Mouse (Mus musculus): Measurements from ENCODE around the gene Ybx1. TPM values are rescaled to one million over a fixed set of nuclear protein-coding genes. Genes with fewer than 3 reads are reported as not detected.
A peak's percentile ranks its signal among the peaks of the same experiment; 100 is the strongest.

The Ybx1 gene
- polyA plus RNA-seq (2016; fragmentation: Nextera tagmentation; extraction: Ambion mirVana) = 712 and 1,091 TPM in 2 replicates

DNA sequence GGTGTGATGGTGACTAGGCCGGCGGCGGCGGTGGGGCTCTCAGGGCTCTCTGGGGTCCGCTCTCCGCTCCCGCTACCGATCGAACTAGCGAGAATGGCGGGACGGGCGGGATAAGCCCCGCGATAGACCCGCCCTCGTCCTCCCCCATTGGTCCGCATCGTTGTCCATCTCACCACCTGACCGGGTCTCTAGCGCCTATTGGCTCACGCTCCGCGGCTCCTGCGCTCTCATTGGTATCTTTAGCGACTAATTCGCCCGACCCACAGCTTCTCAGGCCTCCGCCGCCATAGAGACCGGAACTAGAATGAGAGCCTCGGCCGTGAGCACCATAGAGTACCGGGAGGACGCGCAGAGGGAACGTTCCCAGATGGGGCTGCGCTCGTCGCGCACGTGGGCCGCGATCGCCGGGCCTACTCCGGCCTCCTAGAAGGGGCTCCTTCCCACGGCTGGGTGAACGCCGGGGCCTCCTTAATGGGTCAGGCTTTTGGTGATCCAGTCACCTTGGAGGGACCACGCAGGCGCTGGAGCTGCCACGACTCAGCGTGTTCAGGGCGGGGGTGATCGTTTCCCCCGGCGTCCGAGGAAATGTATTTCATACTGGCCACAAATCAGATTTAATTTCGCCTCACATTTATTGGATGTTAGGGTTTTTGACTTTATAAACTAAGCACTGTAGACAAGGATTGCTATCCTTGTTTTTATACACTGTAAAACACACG is at the start of gene Ybx1:
Gene Ybx1, minus strand, starts transcription at position 190 of the 719 bp plus-strand sequence.
- Histone ChIP-seq H3K27ac (peak within 1 kb of the TSS; percentile 99), H3K4me3 (peak within 1 kb of the TSS; percentile 96), H3K4me1 (peaks cover 12% of the 10 kb centered on the region), H3K36me3 (peaks cover 18% of the 10 kb centered on the region), H3K9me3 (no peaks in the 10 kb centered on the region), H3K27me3 (ENCODE audit: insufficient read depth, poor library complexity, severe bottlenecking) (no peaks in the 10 kb centered on the region)
- peak; percentile 100 for DNase-seq (ENCODE audit: low spot score)
- WGBS = under 1% methylated on average over 59 of the region's 61 CpGs

GRCm38 (mm10) chr4:119338861-119339361 is 44.5 kb upstream of the Ybx1 start:
- no peak for DNase-seq (ENCODE audit: low spot score)
- Histone ChIP-seq H3K4me3 (no peak overlapping the region), H3K9me3 (no peaks in the 10 kb centered on the region), H3K27me3 (ENCODE audit: insufficient read depth, poor library complexity, severe bottlenecking) (no peaks in the 10 kb centered on the region), H3K27ac (no peak overlapping the region), H3K4me1 (no peaks in the 10 kb centered on the region), H3K36me3 (no peaks in the 10 kb centered on the region)
- WGBS = 9% methylated on average over 10 of the region's 10 CpGs

- H3K27me3 ChIP-seq (ENCODE audit: insufficient read depth, poor library complexity, severe bottlenecking) = no peaks in the 10 kb centered on the region
- H3K4me3 ChIP-seq = no peak overlapping the region
- H3K9me3 ChIP-seq = no peaks in the 10 kb centered on the region
- H3K36me3 ChIP-seq = no peaks in the 10 kb centered on the region
- no peak overlapping the region for H3K27ac ChIP-seq
- 79% methylated on average over 4 of the region's 4 CpGs for WGBS
- H3K4me1 ChIP-seq = no peaks in the 10 kb centered on the region
- DNase-seq (ENCODE audit: low spot score) = no peak
Measured at GRCm38 (mm10) chr4:119338422-119338821, 44.0 kb upstream of the Ybx1 start.

GRCm38 (mm10) chr4:119333487-119333886 is 39.1 kb upstream of the Ybx1 start:
- no peaks in the 10 kb centered on the region for H3K4me1 ChIP-seq
- 84% methylated on average over 6 of the region's 6 CpGs for WGBS
- H3K4me3 ChIP-seq = no peak overlapping the region
- H3K27me3 ChIP-seq (ENCODE audit: insufficient read depth, poor library complexity, severe bottlenecking) = no peaks in the 10 kb centered on the region
- no peaks in the 10 kb centered on the region for H3K36me3 ChIP-seq
- H3K27ac ChIP-seq = no peak overlapping the region
- no peaks in the 10 kb centered on the region for H3K9me3 ChIP-seq
- DNase-seq (ENCODE audit: low spot score) = no peak

GRCm38 (mm10) chr4:119320896-119321550 is 26.6 kb upstream of the Ybx1 start:
- Histone ChIP-seq H3K4me3 (peak overlapping the region; percentile 77), H3K4me1 (peaks cover 17% of the 10 kb centered on the region), H3K36me3 (peaks cover 32% of the 10 kb centered on the region), H3K27ac (peak overlapping the region; percentile 86), H3K9me3 (no peaks in the 10 kb centered on the region), H3K27me3 (ENCODE audit: insufficient read depth, poor library complexity, severe bottlenecking) (peaks cover 4% of the 10 kb centered on the region; the same call in 1 of the 2 replicates)
- DNase-seq (ENCODE audit: low spot score) = no peak
- WGBS = 27% methylated on average over 10 of the region's 10 CpGs

DNA sequence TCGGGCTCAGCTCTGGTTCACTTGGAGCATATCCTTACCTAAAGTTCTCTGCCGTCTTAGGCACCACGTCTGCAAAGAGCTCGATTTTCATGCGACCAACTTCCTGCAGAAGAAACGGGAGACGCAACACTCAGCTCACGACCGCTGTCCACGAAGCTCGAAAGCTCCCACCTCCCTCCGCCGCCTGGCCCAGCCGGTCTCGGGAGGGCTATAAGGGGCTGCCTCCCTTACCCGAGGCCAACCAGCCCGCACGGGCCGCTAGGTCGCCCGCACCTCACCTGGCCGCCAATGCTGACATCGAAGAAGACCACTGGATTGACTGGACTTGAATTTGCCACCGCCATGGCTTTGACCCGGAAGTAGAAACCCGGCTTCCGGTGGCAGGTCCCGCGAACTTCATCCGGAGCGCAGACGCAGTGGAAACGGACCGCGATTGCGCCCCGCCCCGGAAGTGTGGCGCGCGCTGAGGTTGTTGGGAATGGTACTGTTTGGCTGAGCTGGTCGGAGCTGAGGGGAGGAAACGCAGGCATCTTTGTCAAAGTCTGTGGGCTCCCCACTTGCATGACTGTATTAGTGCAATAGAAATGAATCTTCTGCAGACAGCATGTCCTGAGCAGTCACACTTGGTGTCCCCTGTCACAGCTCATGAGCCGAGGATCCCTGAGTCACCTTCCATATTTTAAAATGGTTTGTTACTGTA is 25.9 kb upstream of the Ybx1 start, which contains the start of gene Ppih:
Gene Ppih, minus strand, starts transcription at position 416 of the 700 bp plus-strand sequence.
- WGBS = under 1% methylated on average over 44 of the region's 44 CpGs
- H3K27me3 ChIP-seq (ENCODE audit: insufficient read depth, poor library complexity, severe bottlenecking) = peaks cover 4% of the 10 kb centered on the region; the same call in 1 of the 2 replicates
- DNase-seq (ENCODE audit: low spot score) = peak; percentile 97
- peak within 1 kb of the TSS; percentile 86 for H3K27ac ChIP-seq
- H3K36me3 ChIP-seq = peaks cover 39% of the 10 kb centered on the region
- no peaks in the 10 kb centered on the region for H3K9me3 ChIP-seq
- H3K4me1 ChIP-seq = peaks cover 17% of the 10 kb centered on the region
- peak within 1 kb of the TSS; percentile 77 for H3K4me3 ChIP-seq

DNA sequence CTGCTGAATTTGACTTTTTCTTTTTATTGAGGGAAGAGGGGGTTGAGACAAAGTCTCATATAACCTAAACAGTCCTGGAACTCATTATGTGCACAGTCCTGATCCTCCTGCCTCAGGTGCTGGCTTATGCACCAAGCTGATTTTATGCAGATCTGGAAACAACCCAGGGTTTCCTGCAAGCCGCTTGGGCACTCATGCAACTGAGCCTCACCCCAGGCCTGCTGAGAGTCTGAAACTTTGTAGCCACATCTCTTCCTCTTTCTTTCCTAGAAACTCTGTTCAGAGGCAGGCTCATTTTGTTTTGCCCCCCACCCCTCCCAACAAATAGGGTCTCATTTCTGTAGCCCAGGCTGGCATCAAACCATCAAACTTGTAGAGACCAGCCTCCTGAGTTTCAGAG is 19.4 kb upstream of the Ybx1 start:
- no peak for DNase-seq (ENCODE audit: low spot score)
- 89% methylated on average over 1 of the region's 1 CpGs for WGBS
- no peaks in the 10 kb centered on the region for H3K27me3 ChIP-seq (ENCODE audit: insufficient read depth, poor library complexity, severe bottlenecking)
- H3K36me3 ChIP-seq = peaks cover 89% of the 10 kb centered on the region
- H3K4me1 ChIP-seq = no peaks in the 10 kb centered on the region; the same call in 1 of the 2 replicates
- no peak overlapping the region for H3K4me3 ChIP-seq
- H3K27ac ChIP-seq = no peak overlapping the region
- no peaks in the 10 kb centered on the region for H3K9me3 ChIP-seq

DNA sequence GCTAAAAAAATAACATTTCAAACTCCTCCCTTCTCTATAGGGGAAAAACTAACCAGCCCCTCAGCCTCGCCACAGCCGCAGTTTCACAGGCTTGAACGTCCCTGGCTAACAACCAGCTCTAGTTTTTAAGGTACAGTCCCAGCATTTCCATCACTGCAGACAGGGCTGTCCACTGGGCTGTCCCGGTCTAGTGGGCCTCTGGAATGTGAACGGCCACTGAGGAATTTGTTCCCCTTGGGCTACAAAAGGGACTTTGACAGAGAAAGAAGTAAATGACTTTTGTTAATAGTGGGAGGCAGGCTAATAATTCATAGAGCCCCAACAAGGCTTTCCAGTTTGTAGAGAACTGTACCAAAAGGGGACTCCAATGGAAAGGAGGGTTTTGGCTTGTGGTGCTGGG is 11.0 kb upstream of the Ybx1 start:
- WGBS = 82% methylated on average over 5 of the region's 5 CpGs
- H3K27ac ChIP-seq = no peak overlapping the region

GRCm38 (mm10) chr4:119303291-119303690 is 8.9 kb upstream of the Ybx1 start:
- Histone ChIP-seq H3K9me3 (no peaks in the 10 kb centered on the region), H3K36me3 (peaks cover 27% of the 10 kb centered on the region), H3K27ac (no peak overlapping the region), H3K27me3 (ENCODE audit: insufficient read depth, poor library complexity, severe bottlenecking) (no peaks in the 10 kb centered on the region), H3K4me1 (no peaks in the 10 kb centered on the region), H3K4me3 (no peak overlapping the region)
- 92% methylated on average over 8 of the region's 8 CpGs for WGBS
- DNase-seq (ENCODE audit: low spot score) = no peak

More for the DNA sequence above, 11.0 kb upstream of the Ybx1 start:
- no peak for DNase-seq (ENCODE audit: low spot score)
- Histone ChIP-seq H3K27me3 (ENCODE audit: insufficient read depth, poor library complexity, severe bottlenecking) (no peaks in the 10 kb centered on the region), H3K9me3 (no peaks in the 10 kb centered on the region), H3K36me3 (peaks cover 43% of the 10 kb centered on the region), H3K4me3 (no peak overlapping the region), H3K4me1 (no peaks in the 10 kb centered on the region)

GRCm38 (mm10) chr4:119301777-119302176 is 7.4 kb upstream of the Ybx1 start:
- 79% methylated on average over 3 of the region's 3 CpGs for WGBS
- Histone ChIP-seq H3K27me3 (ENCODE audit: insufficient read depth, poor library complexity, severe bottlenecking) (no peaks in the 10 kb centered on the region), H3K27ac (no peak overlapping the region), H3K4me1 (no peaks in the 10 kb centered on the region), H3K4me3 (no peak overlapping the region), H3K9me3 (no peaks in the 10 kb centered on the region), H3K36me3 (peaks cover 12% of the 10 kb centered on the region)
- DNase-seq (ENCODE audit: low spot score) = no peak

DNA sequence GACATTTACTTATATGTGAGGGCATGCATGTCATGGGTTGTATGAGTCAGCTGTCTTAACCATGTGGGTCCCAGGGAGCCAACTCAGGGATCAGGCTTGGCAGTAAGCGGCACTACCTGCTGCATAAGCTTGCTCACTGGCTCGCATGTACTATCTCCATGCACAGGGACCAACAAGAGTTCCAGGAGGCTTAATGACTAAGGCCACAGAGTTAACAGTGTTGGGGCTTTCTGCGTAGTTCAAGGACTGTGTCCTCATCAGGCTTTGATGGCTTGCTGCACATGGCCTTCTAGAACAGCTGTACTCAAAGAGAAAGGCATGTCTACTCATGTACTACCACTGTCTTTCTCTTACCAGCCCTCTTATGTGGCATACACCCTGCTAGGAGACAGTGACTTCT is 6.4 kb upstream of the Ybx1 start:
- no peaks in the 10 kb centered on the region for H3K27me3 ChIP-seq (ENCODE audit: insufficient read depth, poor library complexity, severe bottlenecking)
- no peak for DNase-seq (ENCODE audit: low spot score)
- H3K4me3 ChIP-seq = no peak overlapping the region
- H3K36me3 ChIP-seq = peaks cover 4% of the 10 kb centered on the region; the same call in 1 of the 2 replicates
- WGBS = 89% methylated on average over 3 of the region's 3 CpGs
- H3K27ac ChIP-seq = no peak overlapping the region
- peaks cover under 1% of the 10 kb centered on the region; the same call in 1 of the 2 replicates for H3K4me1 ChIP-seq
- H3K9me3 ChIP-seq = no peaks in the 10 kb centered on the region

- WGBS = 80% methylated on average over 2 of the region's 2 CpGs
- H3K4me1 ChIP-seq = peaks cover 9% of the 10 kb centered on the region
- H3K4me3 ChIP-seq = no peak overlapping the region
- no peak overlapping the region for H3K27ac ChIP-seq
- no peak for DNase-seq (ENCODE audit: low spot score)
- no peaks in the 10 kb centered on the region for H3K27me3 ChIP-seq (ENCODE audit: insufficient read depth, poor library complexity, severe bottlenecking)
- H3K9me3 ChIP-seq = no peaks in the 10 kb centered on the region
- no peaks in the 10 kb centered on the region for H3K36me3 ChIP-seq
Measured at GRCm38 (mm10) chr4:119297361-119297760, 3.0 kb upstream of the Ybx1 start.

- H3K27ac ChIP-seq = peak overlapping the region; percentile 99
- no peaks in the 10 kb centered on the region for H3K27me3 ChIP-seq (ENCODE audit: insufficient read depth, poor library complexity, severe bottlenecking)
- H3K4me3 ChIP-seq = peak overlapping the region; percentile 96
- WGBS = 13% methylated on average over 6 of the region's 6 CpGs
- H3K4me1 ChIP-seq = peaks cover 12% of the 10 kb centered on the region
- H3K9me3 ChIP-seq = no peaks in the 10 kb centered on the region
- DNase-seq (ENCODE audit: low spot score) = no peak
- peaks cover 18% of the 10 kb centered on the region for H3K36me3 ChIP-seq
Measured at GRCm38 (mm10) chr4:119295134-119295453, 690 bp upstream of the Ybx1 start.
